Mouse (Mus musculus) spleen, adult 12 weeks (tissue): ENCODE data around the gene Krcc1.
"Not testable (repeated sequence)": the region's sequence is repeated elsewhere in the genome, so short reads cannot be mapped to it uniquely, and the experiment has no call there.

Experiments
- DNase-seq: peaks from one replicate; pipeline ENCODE4 v3.0.0; 2022; ENCODE audit warnings: low spot score

The Krcc1 gene

GRCm38 (mm10) chr6:71262142-71262833 lies 9.2 kb upstream of the Krcc1 start:
- DNase-seq: no peak

GRCm38 (mm10) chr6:71267603-71268002 lies 3.9 kb upstream of the Krcc1 start:
- not testable (repeated sequence) for DNase-seq

- DNase-seq: no peak
Measured at GRCm38 (mm10) chr6:71268929-71269685, 2.4 kb upstream of the Krcc1 start.

- not testable (repeated sequence) for DNase-seq
Measured at GRCm38 (mm10) chr6:71269686-71270050, 1.8 kb upstream of the Krcc1 start.

GRCm38 (mm10) chr6:71270301-71271056 lies 998 bp upstream of the Krcc1 start:
- DNase-seq: no peak

GRCm38 (mm10) chr6:71271057-71271388 lies 454 bp upstream of the Krcc1 start:
- no peak for DNase-seq

- DNase-seq: no peak
Measured at GRCm38 (mm10) chr6:71272316-71272741, 852 bp downstream of the Krcc1 start.

- DNase-seq: no peak
Measured at GRCm38 (mm10) chr6:71273715-71274114, 2.2 kb downstream of the Krcc1 start.

- no peak for DNase-seq
Measured at GRCm38 (mm10) chr6:71274621-71275020, 3.1 kb downstream of the Krcc1 start.

- DNase-seq: no peak
Measured at GRCm38 (mm10) chr6:71279418-71279817, 7.9 kb downstream of the Krcc1 start.

GRCm38 (mm10) chr6:71293509-71293908 lies 22.0 kb downstream of the Krcc1 start:
- DNase-seq: no peak

- no peak for DNase-seq
Measured at GRCm38 (mm10) chr6:71295303-71295702, 23.8 kb downstream of the Krcc1 start.

- no peak for DNase-seq
Measured at GRCm38 (mm10) chr6:71298051-71298450, 26.6 kb downstream of the Krcc1 start.

GRCm38 (mm10) chr6:71298751-71299150 lies 27.3 kb downstream of the Krcc1 start:
- DNase-seq: no peak

GRCm38 (mm10) chr6:71302097-71302731 lies 30.7 kb downstream of the Krcc1 start:
- DNase-seq: no peak

GRCm38 (mm10) chr6:71307486-71307885 lies 36.0 kb downstream of the Krcc1 start:
- DNase-seq: no peak

- no peak for DNase-seq
Measured at GRCm38 (mm10) chr6:71321826-71322283, 50.4 kb downstream of the Krcc1 start, which contains the start of gene Smyd1. Smyd1 (minus strand) TSS chr6:71322233.

- DNase-seq: no peak
Measured at GRCm38 (mm10) chr6:71322491-71322921, 51.0 kb downstream of the Krcc1 start, which contains the start of gene Cd8b1. Cd8b1 (plus strand) TSS chr6:71322788.

GRCm38 (mm10) chr6:71324816-71325215 lies 53.3 kb downstream of the Krcc1 start:
- no peak for DNase-seq

GRCm38 (mm10) chr6:71329881-71330280 lies 58.4 kb downstream of the Krcc1 start:
- DNase-seq: no peak

GRCm38 (mm10) chr6:71330486-71330885 lies 59.0 kb downstream of the Krcc1 start:
- no peak for DNase-seq

- not testable (repeated sequence) for DNase-seq
Measured at GRCm38 (mm10) chr6:71331491-71331890, 60.0 kb downstream of the Krcc1 start.
